ENCODE assay signal across 14 mouse cellular contexts in genomic region chr13:24128731-24129130, GRCm38 (mm10).
"Had no signal": no experiment of that assay in that cellular context is flagged by ENCODE, and none has a peak within 500 bp of the region (broad histone marks: within the 10 kb centered on the region; RNA-seq: fewer than 3 reads in every experiment).

No protein-coding gene starts in this region.

- H3K27ac ChIP-seq: neural tube, embryonic 15.5 days; stomach, embryonic 15.5 days; stomach, postnatal 0 days had no signal

- H3K9ac ChIP-seq: neural tube, embryonic 15.5 days; stomach, embryonic 15.5 days had no signal

- H3K4me3 ChIP-seq: neural tube, embryonic 15.5 days; stomach, embryonic 15.5 days had no signal

- DNase-seq: right cerebral cortex, adult 18-20 months; right cerebral cortex, postnatal 14 days; right cerebral cortex, postnatal 25 days; right cerebral cortex, postnatal 4 days; spleen, adult 18-20 months; thymus, adult 18-20 months; thymus, adult 2 months; thymus, postnatal 14 days; thymus, postnatal 25 days; thymus, postnatal 36 days; thymus, postnatal 4 days had no signal

- H3K4me2 ChIP-seq: neural tube, embryonic 15.5 days; stomach, embryonic 15.5 days had no signal

- H3K4me1 ChIP-seq: neural tube, embryonic 15.5 days; stomach, embryonic 15.5 days had no signal

- H3K9me3 ChIP-seq: neural tube, embryonic 15.5 days; stomach, embryonic 15.5 days had no signal

- H3K27me3 ChIP-seq: neural tube, embryonic 15.5 days; stomach, embryonic 15.5 days had no signal

- H3K36me3 ChIP-seq: neural tube, embryonic 15.5 days; stomach, embryonic 15.5 days had no signal
